In the genomic region with DNA sequence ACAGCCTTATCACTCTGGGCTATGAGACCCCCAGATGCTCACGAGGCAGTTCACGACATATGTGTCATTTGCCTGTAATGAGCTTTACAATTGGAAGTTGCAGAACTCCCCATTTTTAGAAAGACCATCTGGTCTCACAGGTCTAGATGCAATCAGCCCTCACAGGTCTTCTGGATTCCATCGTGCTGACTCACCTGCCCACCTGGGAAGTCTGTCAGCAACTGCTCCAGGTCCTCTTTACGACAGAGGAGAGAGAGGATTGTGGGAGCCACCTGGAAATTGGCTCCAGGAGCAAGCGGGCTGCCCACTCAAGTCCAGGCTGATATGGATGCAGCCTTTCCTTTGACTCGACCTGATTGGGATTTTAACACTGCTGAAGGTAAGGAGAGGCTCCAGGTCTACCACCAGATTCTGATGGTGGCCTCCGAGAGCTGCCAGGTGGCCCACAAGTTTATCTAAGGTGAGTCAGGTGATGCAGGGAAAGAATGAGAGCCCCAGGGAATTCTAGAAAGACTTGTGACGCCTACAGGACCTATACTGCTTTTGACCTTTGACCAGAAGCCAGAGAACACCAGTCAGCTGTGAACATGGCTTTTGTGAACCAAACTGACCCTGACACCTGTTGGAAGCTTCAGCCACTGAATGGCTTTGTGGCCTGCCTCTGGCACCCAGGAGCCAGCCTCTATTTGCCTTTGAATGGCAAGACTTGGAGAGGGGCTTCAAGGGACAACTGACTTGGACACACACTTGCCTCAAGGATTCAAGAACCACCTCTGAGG, we compare ENCODE assay signal across 21 mouse cellular contexts. TPM values are rescaled to one million over a fixed set of nuclear protein-coding genes. Genes with fewer than 3 reads are reported as not detected.
DNase-seq lines count a peak whose midpoint lies in the region; ATAC-seq and TF ChIP-seq lines count a peak whose summit lies in the region.
"Had no signal": no experiment of that assay in that cellular context is flagged by ENCODE, and none has a peak within 500 bp of the region (broad histone marks: within the 10 kb centered on the region; RNA-seq: fewer than 3 reads in every experiment).

No protein-coding gene starts in this region.

- no peak for ATAC-seq in lung, embryonic 14.5 days (ENCODE audit: insufficient read depth)
- ATAC-seq in intestine, embryonic 15.5 days = 0 out of 2 replicates have a peak, but pooled peaks have one; percentile 48
- ATAC-seq in heart, embryonic 11.5 days (replicated peaks; ENCODE audit: insufficient number of reproducible peaks, low FRiP score, low TSS enrichment) = no peak
- ATAC-seq: forebrain, embryonic 15.5 days; Patski had no signal

- H3K4me1 ChIP-seq in lung, embryonic 14.5 days (ENCODE audit: insufficient read depth) = no peaks in the 10 kb centered on the region; the same call in 1 of the 2 replicates
- peaks cover 13% of the 10 kb centered on the region for H3K4me1 ChIP-seq in ES-Bruce4 (ENCODE audit: control insufficient read depth, insufficient read depth, low read length)
- no peaks in the 10 kb centered on the region; the same call in 1 of the 2 replicates for H3K4me1 ChIP-seq in intestine, embryonic 15.5 days (replicated peaks)
- no peaks in the 10 kb centered on the region for H3K4me1 ChIP-seq in heart, embryonic 11.5 days (ENCODE audit: control insufficient read depth, insufficient read depth, low read length)
- H3K4me1 ChIP-seq: embryonic facial prominence, embryonic 12.5 days; hindbrain, embryonic 15.5 days had no signal

- TF ChIP-seq CTCF in lung, embryonic 14.5 days (IDR thresholded peaks at IDR 0.05; ENCODE audit: low read depth) = no peak
- TF ChIP-seq CTCF in ES-Bruce4 (IDR thresholded peaks at IDR 0.05; ENCODE audit: low read depth, low read length) = no peak

- H3K27me3 ChIP-seq in lung, embryonic 14.5 days (ENCODE audit: insufficient read depth, low read length) = no peaks in the 10 kb centered on the region
- H3K27me3 ChIP-seq in ES-Bruce4 (ENCODE audit: control insufficient read depth, insufficient read depth, low read length, poor library complexity, severe bottlenecking) = no peaks in the 10 kb centered on the region
- H3K27me3 ChIP-seq in intestine, embryonic 15.5 days (replicated peaks) = no peaks in the 10 kb centered on the region
- no peaks in the 10 kb centered on the region for H3K27me3 ChIP-seq in heart, embryonic 11.5 days (ENCODE audit: control insufficient read depth, insufficient read depth, low read length)
- H3K27me3 ChIP-seq: embryonic facial prominence, embryonic 12.5 days; forebrain, embryonic 15.5 days; heart, embryonic 13.5 days; hindbrain, embryonic 15.5 days; Patski had no signal

- DNase-seq in lung, embryonic 14.5 days = peak; percentile 20
- no peak for DNase-seq in lung, postnatal 4 days
- DNase-seq in ES-CJ7 (ENCODE audit: low read depth, low spot score) = peak; percentile 62
- DNase-seq in gastrocnemius, postnatal 14 days = no peak
- DNase-seq in retina, embryonic 14.5 days (ENCODE audit: low spot score) = no peak
- DNase-seq: adrenal gland, adult 8-10 months; adrenal gland, postnatal 36 days; cerebellum, adult 11 months; cerebellum, adult 8-10 months; cerebellum, postnatal 14 days; embryo, embryonic 11 days; gastrocnemius, postnatal 10 days; heart, postnatal 36 days had no signal

- peak; percentile 97 for TF ChIP-seq EP300 in ES-Bruce4 (IDR thresholded peaks at IDR 0.05; ENCODE audit: insufficient read depth, low read depth, low read length)

- no peaks in the 10 kb centered on the region for H3K36me3 ChIP-seq in lung, embryonic 14.5 days (ENCODE audit: insufficient read depth)
- H3K36me3 ChIP-seq in ES-Bruce4 (ENCODE audit: control insufficient read depth, insufficient read depth, low read length, poor library complexity, severe bottlenecking) = no peaks in the 10 kb centered on the region
- H3K36me3 ChIP-seq in intestine, embryonic 15.5 days = no peaks in the 10 kb centered on the region
- no peaks in the 10 kb centered on the region for H3K36me3 ChIP-seq in heart, embryonic 11.5 days (ENCODE audit: control insufficient read depth, insufficient read depth, low read length)
- H3K36me3 ChIP-seq: embryonic facial prominence, embryonic 12.5 days; forebrain, embryonic 15.5 days; heart, embryonic 13.5 days; hindbrain, embryonic 15.5 days had no signal

- 47% methylated on average over 8 of the region's 8 CpGs for WGBS in lung, embryonic 14.5 days
- WGBS in intestine, embryonic 15.5 days = 53% methylated on average over 8 of the region's 8 CpGs
- WGBS in heart, embryonic 11.5 days (ENCODE audit: insufficient replicate concordance) = 53% methylated on average over 8 of the region's 8 CpGs

- H3K27ac ChIP-seq in lung, embryonic 14.5 days (ENCODE audit: low read depth) = no peak overlapping the region
- peak overlapping the region; percentile 55 for H3K27ac ChIP-seq in ES-Bruce4 (ENCODE audit: insufficient read depth, low read length)
- H3K27ac ChIP-seq in intestine, embryonic 15.5 days = no peak overlapping the region
- H3K27ac ChIP-seq in heart, embryonic 11.5 days (ENCODE audit: low read depth, low read length) = no peak overlapping the region
- H3K27ac ChIP-seq: embryonic facial prominence, embryonic 12.5 days; forebrain, embryonic 15.5 days; heart, embryonic 13.5 days; hindbrain, embryonic 15.5 days had no signal

- H3K4me3 ChIP-seq in lung, embryonic 14.5 days (ENCODE audit: low read depth, low read length) = no peak overlapping the region
- peak overlapping the region; percentile 10; the same call in 1 of the 2 replicates for H3K4me3 ChIP-seq in ES-Bruce4 (ENCODE audit: low read depth, low read length)
- no peak overlapping the region for H3K4me3 ChIP-seq in intestine, embryonic 15.5 days (replicated peaks)
- H3K4me3 ChIP-seq in heart, embryonic 11.5 days (ENCODE audit: low read depth, low read length) = no peak overlapping the region
- H3K4me3 ChIP-seq: embryonic facial prominence, embryonic 12.5 days; forebrain, embryonic 15.5 days; heart, embryonic 13.5 days; hindbrain, embryonic 15.5 days had no signal

- no peaks in the 10 kb centered on the region for H3K9me3 ChIP-seq in lung, embryonic 14.5 days (ENCODE audit: low read depth, low read length)
- no peaks in the 10 kb centered on the region for H3K9me3 ChIP-seq in ES-Bruce4 (replicated peaks; ENCODE audit: control insufficient read depth, insufficient read depth, low read length, poor library complexity, severe bottlenecking)
- no peaks in the 10 kb centered on the region for H3K9me3 ChIP-seq in intestine, embryonic 15.5 days
- H3K9me3 ChIP-seq in heart, embryonic 11.5 days (replicated peaks; ENCODE audit: control insufficient read depth, low read length) = no peaks in the 10 kb centered on the region
- H3K9me3 ChIP-seq: embryonic facial prominence, embryonic 12.5 days; forebrain, embryonic 15.5 days; heart, embryonic 13.5 days; hindbrain, embryonic 15.5 days had no signal

- H3K9ac ChIP-seq in lung, embryonic 14.5 days = no peak overlapping the region
- no peak overlapping the region; the same call in 1 of the 2 replicates for H3K9ac ChIP-seq in ES-Bruce4 (ENCODE audit: low read depth, poor library complexity, severe bottlenecking)
- no peak overlapping the region for H3K9ac ChIP-seq in intestine, embryonic 15.5 days
- H3K9ac ChIP-seq in heart, embryonic 11.5 days (ENCODE audit: low read depth, low read length) = no peak overlapping the region
- H3K9ac ChIP-seq: embryonic facial prominence, embryonic 12.5 days; forebrain, embryonic 15.5 days; heart, embryonic 13.5 days; hindbrain, embryonic 15.5 days had no signal

- intact Hi-C loops in gastrocnemius, postnatal 14 days (cut with DNase I; ENCODE audit: low total_unique reads) = no loop called here

- TF ChIP-seq POLR2A in ES-Bruce4 (IDR thresholded peaks at IDR 0.05; ENCODE audit: insufficient read depth, low read length) = no peak

- H3K4me2 ChIP-seq in lung, embryonic 14.5 days = no peak overlapping the region
- no peak overlapping the region for H3K4me2 ChIP-seq in intestine, embryonic 15.5 days (replicated peaks)
- no peak overlapping the region for H3K4me2 ChIP-seq in heart, embryonic 11.5 days
- H3K4me2 ChIP-seq: embryonic facial prominence, embryonic 12.5 days; forebrain, embryonic 15.5 days; heart, embryonic 13.5 days; hindbrain, embryonic 15.5 days had no signal

RNA-seq across cellular contexts. Expression of a gene that starts 42.5 kb away (rescaled TPM):
- polyA plus RNA-seq in lung, embryonic 14.5 days (2014; fragmentation: Nextera tagmentation; extraction: Ambion mirVana) = 163 and 169 TPM in 2 replicates
- 221 and 234 TPM in 2 replicates for polyA plus RNA-seq in ES-Bruce4 (2011; ENCODE audit: insufficient read depth, insufficient read length, low read depth, missing spikeins)
- polyA plus RNA-seq in intestine, embryonic 15.5 days (2015; fragmentation: Nextera tagmentation; extraction: Ambion mirVana) = 144 and 158 TPM in 2 replicates
- polyA plus RNA-seq in heart, embryonic 11.5 days (2014; fragmentation: Nextera tagmentation; extraction: Ambion mirVana) = 142 and 161 TPM in 2 replicates
- total RNA-seq in gastrocnemius, postnatal 14 days (2021) = 100 to 1,000 TPM; 177 to 178 TPM

Comparison
In these comparisons a context has a peak if more than half of its experiments do, and no peak if none do; other contexts are left out.
1. DNase-seq: peak in lung, embryonic 14.5 days (single experiment) and ES-CJ7 (single experiment); none in lung, postnatal 4 days (0 of 2), gastrocnemius, postnatal 14 days (single experiment) and retina, embryonic 14.5 days (single experiment).